Mouse (Mus musculus): ENCODE results near the gene Aqp5.

The Aqp5 gene

DNA sequence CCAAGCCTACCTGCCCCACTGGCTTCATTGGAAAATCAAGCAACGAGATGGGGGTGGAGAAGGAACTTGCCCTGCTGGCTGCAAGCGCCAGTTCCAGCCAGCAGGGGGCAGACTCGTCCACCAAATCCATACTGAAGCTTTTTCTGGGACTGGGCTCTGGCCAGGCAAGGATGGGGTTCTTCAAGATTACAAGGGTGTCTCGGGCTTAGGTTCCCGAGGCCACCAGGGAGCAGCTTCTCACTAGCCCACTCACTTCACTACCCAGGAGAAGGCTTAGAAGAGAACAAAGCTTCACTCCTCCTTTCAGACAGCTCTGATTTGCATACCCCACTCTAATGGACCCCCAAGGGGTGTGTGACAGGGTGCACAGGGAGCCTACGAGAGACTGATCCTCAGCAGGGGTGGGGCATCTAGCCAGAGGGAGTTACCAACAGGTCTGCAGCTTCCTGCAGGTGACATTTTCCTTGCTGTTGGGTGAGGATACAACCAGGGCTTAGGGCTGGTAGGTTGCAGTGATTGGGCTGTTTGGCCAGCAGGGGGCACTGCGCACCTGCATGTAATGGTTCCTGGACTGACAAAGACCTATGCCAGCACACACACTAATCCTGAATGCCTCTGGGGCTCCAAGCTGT is 5.6 kb downstream of the Aqp5 start:
- DNase-seq (ENCODE audit: low read depth, low spot score) = peak; percentile 91

DNA sequence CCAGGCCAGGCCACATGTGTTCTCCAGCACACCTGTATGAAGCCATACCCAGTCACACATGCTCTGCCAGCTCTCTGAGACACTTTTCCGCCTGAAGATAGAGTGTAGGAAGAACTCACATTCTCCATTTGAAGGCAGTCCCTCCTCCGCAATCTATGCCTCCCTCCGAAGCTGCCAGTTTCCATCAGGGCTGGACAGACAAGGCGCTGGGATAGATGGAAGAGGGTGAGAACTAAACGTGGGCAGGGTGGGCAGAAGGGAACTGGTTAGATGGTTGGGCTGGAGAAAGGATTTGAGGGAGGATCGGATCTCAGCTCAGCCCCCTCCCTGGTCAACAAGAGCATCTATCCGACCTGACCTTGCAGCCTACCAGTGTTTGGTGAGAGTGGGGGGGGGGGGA is 6.3 kb downstream of the Aqp5 start:
- DNase-seq (ENCODE audit: low read depth, low spot score) = no peak

DNA sequence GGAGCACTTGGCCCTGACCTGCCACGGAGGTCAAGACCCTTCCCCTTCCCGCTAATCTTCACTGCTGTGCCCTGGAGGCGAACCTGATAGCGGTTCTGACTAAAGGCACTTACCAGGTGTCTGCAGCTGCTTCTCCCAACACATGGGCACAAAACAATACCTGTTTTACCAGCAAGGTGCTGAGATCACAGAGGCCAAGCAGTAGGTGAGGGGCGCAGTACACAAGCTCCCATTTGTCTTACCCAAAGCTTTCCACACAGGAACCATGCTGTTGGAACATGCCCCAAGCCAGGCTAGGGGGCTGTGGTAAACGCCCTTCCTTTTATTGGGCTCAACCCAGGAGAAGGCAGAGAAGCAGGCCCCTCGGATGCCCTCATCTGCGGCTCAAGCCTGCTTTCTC is 7.0 kb downstream of the Aqp5 start:
- DNase-seq (ENCODE audit: low read depth, low spot score) = no peak

DNA sequence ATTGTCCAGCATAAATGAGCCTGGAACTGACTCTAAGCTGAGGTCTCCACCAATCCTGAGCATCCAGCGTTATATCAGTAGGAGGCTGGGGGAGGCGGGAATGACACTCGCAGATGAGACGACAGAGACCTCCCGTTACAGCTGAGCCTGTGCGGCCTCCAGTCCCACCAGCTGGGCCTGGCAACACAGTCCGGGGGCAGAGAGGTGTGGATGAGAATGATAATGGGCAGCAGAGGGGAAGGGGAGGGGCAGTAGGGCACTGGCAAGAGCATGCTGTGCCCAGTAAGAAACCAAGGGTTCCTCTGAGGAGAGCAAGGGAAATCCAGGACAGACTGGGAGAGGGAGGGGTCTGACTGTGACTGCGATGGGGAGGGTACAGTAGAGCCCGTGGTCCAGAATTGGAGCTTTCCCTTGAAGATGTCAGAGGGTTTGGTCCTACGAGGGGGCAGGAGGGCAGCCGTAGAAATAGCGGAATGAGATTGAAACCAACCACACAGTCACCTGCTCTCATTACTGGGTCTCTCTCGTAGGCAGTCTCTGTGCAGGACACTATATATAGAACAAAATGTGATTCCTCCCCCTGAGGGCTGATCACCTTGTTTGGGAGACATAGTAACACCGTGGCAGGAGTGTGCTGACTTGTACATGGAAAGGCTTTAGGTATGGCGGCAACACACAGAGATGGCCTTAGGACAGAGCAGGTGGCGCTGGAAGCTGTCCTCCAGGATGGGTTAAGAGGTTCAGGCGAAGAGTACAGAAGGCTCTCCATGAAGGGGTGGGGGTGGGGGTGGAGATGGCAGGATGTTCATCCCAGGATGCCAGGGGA is 8.9 kb downstream of the Aqp5 start:
- DNase-seq (ENCODE audit: low read depth, low spot score) = no peak

DNA sequence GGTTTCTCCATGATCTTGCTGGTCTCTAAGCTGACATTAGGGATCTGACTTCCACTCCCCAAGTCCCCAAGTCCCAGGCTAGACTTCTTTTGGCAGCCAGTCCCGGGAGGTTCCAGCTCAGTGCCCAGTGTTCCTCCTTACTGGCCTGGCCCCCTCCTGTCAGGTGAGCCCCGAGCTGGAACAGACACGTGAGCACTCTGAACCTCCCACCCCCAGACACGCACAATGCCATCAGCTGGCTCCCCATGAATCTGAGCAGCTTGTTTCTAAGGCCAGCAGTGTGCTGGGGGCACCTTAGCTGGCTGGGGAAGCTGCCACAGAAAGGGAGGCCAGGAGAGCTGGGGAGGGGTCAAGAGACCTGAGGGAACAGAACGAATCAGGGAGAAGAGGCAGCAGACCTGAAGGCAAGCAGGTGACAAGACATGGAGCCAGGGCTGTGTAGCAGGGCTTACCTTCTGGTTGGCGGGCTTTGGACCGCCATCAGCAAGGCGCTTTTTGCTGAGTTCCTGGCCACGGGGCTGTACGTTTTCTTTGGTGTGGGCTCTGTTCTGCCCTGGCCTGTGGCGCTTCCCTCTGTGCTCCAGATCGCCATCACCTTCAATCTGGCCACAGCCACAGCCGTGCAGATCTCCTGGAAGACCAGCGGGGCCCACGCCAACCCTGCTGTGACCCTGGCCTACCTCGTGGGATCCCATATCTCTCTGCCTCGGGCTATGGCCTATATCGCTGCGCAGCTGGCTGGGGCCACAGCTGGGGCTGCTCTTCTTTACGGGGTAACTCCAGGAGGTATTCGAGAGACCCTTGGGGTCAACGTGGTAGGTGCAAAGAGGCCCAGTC is 10.6 kb downstream of the Aqp5 start, which contains the start of gene Aqp6:
TSS of gene Aqp6 (plus strand) at position 415 of the 837 bp plus-strand sequence.
- DNase-seq (ENCODE audit: low read depth, low spot score) = no peak

DNA sequence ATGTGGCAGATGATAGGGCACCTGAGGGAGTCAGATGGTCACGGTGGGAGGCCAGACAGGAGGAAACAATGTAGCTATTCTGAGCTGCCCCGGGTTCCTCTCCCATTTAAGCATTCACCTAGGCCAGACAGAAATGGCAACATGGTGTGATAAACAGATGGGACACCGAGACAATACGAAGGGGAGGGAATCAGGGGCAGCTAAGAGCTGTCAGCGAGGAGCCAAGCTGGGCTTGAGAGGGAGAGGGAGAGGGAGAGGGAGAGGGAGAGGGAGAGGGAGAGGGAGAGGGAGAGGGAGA is 11.2 kb downstream of the Aqp5 start:
- DNase-seq (ENCODE audit: low read depth, low spot score) = no peak

DNA sequence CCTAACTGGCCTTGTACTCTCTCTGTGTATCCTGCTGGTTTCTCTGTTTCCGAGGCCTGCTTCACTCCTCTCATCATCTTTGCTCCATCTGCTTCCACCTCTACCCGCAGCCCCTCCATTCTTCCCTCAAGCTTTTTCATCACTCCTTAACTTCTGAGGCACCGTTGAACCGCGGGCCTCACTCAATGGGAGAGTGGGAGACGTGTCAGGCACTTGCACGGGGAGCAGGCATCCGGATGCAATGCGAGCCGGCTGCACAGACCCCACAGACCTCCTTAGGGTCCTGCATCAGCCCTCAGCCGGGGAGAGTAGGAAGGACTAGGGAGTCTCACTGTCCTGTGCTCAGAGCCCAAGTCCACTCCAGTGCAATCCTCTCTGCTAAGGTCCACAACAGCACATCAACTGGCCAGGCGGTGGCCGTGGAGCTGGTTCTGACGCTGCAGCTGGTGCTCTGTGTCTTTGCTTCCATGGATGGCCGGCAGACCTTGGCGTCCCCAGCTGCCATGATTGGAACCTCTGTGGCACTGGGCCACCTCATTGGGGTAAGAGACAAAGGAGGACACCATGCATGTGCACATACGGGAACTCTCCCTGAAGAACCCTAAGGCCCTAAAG is 11.7 kb downstream of the Aqp5 start:
- no peak for DNase-seq (ENCODE audit: low read depth, low spot score)

DNA sequence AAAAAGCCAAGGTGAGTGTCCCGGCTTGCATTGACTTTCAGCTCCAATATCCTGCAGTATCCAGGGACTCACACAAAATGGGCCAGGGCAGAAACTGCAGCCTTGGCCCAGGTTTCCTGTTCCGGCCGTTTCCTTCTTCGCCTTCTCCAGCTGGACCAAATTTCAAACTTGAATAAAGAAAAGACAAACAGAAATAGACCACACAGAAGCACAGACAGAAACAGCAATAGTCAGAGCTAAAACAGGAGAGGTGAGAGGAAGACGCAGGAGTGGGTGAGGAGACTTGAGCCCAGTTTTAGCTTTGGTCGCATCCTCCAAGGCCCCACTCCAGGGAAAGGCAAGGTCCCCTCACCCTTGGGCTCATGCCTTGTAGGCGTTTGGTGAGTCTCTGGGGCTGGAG is 12.6 kb downstream of the Aqp5 start:
- DNase-seq (ENCODE audit: low read depth, low spot score) = no peak

DNA sequence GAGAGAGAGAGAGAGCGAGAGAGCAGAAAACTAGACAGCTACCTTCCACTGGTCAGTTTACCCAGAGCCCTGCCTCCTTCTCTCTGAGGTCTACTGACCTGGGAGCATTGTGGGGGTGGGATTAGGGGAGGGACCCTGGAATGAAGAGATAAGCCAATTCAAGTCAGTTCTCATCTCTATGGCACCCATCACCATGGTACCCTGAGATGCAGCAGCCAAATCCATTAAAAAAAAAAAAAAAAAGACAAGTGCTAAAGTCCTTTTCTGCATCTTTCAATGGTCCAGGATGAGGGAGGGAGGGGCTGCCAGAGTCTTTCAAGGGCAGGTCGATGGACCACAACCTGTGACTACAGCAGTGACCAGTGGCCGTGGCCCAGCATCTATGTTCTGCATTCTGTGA is 15.0 kb downstream of the Aqp5 start:
- DNase-seq (ENCODE audit: low read depth, low spot score) = no peak

DNA sequence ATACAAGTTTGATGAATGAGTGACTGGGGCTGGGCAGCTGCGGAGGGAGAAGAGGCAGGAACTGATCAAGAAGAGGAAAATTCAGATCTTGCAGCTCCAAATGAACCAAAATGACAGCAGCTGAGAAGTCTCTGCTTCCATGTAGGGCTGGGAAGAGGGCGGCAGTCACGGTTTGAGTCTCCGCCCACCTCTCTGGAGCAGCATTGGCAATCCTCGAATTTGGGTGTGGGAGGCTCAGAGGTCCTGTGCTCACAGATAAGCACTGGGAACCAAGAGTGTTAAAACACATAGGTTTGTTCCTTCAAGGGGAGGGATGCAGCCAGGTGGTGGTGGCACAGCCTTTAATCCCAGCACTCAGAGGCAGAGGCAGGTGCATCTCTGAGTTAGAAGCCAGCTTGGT is 15.9 kb downstream of the Aqp5 start:
- no peak for DNase-seq (ENCODE audit: low read depth, low spot score)

DNA sequence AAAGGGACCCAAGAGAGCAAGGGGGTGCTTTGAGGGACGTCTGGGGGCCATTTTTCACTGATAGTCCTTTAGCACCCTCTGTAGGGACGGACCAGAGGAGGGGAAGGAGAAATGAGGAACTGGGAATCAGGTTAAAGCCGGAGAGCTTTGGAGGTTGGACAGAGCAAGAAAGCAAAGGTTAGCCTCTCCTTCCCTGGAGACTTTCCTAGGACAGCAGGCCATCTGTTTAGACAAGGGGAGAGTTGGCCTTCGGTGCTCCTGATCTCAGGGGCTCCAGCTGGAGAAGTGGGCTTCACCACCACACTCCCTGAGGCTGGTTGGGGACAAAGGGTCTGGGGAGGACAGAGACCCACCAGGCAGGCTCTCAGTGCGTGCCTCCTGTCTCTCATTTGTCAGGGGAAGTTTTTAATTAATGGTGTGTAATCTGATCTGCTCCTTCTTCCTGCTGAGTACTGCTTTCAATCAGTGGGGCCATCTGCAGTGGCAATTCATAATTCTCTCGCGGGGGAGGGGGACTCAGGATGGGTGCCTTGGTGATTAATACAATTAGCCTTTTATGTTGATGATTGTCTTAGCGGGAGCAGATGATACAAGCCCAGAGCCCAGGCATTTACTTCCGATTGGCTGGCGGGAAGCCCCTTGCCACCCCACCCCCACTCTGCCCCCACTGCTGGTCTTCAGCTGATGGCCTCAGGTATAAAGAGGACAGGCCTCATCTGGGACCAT is 17.0 kb downstream of the Aqp5 start:
- DNase-seq (ENCODE audit: low read depth, low spot score) = no peak

DNA sequence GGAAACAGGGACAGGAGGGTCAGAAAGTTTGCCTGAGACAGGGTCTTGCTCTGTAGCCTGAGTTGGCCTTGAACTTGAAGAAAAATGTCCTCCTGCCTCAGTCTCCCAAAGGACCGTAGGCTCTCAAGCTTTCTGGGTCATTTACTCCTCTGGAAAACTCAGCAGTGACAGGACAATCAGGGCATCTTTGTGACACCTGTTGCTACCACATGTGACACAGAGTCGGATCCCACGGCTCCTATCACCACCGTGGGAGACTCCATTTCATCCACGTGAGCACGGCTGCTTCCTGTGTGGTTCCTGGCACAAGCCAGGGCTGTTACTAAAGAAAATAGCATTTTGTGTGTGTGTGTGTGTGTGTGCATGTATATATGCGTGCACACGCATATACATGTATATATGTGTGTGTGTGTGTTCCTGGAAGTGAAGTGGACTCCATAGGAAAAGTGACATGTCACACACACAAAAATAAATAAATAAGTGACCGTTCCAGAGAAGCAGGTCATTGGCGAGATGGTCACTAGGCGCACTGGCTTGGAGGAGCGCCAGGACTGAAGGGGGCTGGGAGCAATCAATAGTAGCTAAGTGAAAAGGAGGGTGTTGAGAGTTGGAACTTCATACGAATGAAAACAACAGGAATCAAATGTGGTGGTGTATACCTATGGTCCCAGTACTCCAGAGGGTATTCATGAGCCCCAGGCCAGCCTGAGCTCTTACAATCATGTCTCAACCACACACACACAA is 18.0 kb downstream of the Aqp5 start:
- no peak for DNase-seq (ENCODE audit: low read depth, low spot score)

DNA sequence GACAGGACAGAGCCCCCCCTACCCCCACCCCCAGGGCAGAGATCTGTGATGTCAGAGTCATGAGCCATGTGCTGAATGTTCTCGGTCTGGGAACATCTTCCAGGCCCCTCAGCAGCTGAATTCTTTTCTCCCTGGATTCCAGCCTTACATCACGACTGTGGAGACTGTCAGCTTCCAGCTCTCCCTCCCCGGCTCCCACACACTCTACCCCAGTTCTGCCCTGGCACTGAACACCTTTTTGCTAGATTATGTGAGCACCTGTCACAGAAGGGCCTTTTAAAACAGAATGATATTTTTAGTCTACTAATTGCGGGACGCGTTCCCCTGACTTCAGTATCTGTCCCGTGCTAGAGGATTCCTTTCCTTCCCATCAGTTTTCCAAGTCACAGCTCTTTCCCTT is 21.0 kb downstream of the Aqp5 start:
- DNase-seq (ENCODE audit: low read depth, low spot score) = no peak

DNA sequence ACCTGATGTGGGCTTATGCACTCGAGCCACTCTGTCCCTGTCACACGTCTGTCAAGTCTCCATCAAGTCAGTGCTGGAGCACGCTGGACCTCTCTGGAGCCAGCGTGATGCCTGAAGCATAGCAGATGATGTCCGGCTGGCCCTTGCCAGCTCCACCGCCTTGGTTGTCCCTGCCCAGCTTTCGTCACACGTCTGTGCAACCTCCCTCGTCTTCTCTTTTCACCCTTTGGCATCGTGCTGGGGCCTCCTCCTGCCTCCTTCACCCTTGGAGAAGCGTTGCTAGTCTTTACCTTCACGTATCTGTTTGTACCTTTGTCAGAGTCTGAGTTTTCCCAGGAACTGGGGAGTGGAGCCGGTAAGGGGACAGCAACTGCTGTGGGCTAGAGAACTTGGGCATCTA is 23.7 kb downstream of the Aqp5 start:
- no peak for DNase-seq (ENCODE audit: low read depth, low spot score)

DNA sequence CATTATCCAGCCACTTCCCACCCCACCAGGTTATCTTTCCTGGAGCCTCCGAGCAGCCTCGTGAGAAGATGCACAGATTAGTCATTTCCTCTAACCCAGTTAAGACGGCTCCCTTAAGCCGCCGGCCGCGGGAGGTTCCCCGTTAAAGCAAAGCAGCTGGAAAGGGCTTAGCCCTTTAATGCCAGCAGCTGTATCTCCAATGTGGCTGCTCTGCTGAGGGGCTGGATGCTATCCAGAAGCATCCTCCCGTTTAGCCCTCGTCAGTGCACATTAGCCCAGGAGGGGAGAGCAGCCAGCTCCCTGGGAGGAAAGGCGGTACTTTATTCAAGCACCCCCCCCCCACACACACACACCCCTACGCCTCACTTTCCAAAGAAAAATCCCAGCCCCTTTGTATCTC is 24.2 kb downstream of the Aqp5 start:
- DNase-seq (ENCODE audit: low read depth, low spot score) = no peak

DNA sequence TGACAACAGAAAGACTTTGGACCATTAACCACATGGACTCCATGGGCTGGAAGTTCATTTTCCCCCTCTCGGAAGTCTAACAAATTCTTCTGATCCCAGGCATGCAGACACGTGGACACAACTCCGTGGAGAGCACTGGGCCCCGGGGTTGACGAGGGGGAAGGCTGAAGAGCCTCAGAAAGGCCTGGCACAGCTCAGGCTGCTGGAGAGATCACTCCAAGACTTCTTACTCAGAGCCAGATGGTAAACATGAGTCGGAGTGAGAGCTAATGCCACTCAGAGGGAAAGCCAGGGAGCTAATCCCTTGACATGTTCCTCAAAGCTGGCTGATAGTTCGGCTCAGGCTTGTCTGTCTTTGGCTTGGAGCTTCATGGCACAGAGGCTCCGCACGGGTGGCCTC is 24.7 kb downstream of the Aqp5 start:
- DNase-seq (ENCODE audit: low read depth, low spot score) = no peak

DNA sequence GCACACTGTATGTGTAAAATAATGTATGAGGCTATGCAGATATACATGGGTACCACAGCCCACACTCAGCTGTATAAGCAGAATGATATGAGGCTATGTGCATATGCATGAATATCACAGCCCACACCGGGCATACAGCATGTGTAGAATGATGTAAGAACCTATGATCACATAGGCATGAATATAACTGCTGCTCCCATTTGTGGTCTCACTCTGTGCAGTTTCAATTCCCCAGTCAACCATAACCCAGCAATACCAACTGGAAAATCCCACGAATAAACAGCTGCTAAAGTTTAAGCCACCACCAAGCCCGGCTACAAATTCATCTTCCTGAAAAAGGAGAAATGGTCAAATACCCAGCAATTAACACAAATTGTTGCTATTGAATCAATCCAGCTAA is 28.0 kb downstream of the Aqp5 start:
- no peak for DNase-seq (ENCODE audit: low read depth, low spot score)

DNA sequence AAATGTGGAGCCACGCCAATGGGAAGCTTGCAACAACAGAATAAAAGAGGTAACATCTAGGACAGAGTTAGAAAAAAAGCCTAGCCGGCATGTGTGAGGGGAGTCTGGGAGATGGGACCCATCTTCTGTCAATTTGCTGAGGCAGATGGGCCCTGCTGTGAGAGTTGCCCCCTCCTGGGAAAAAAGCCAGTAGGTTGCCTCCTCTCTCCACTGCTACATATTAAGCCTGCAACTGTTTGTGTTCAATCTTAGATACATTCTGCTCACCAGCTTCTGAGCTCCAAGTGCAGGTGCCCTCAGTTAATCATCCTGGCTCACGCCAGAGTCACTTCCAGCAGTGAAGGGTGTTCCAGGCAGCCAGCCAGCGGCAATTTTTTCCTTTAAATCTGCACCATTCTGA is 29.2 kb downstream of the Aqp5 start:
- no peak for DNase-seq (ENCODE audit: low read depth, low spot score)

DNA sequence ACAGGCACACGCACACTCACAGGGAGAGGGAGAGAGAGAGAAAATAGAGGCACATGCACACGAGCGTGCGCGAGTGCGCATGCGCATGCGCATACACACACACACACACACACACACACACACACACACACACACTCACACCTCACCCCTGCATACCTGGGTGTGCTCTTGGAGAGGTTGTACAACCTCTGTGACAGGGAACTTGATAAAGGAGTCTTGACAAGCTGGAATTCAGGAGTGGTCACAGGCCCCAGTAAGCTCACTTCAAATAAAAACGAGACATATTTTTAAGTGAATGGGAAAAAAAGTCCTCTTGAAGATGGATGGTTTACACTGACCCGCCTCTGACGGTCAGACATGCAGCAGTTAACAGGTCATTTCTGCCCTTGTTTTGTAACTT is 31.5 kb downstream of the Aqp5 start:
- no peak for DNase-seq (ENCODE audit: low read depth, low spot score)

DNA sequence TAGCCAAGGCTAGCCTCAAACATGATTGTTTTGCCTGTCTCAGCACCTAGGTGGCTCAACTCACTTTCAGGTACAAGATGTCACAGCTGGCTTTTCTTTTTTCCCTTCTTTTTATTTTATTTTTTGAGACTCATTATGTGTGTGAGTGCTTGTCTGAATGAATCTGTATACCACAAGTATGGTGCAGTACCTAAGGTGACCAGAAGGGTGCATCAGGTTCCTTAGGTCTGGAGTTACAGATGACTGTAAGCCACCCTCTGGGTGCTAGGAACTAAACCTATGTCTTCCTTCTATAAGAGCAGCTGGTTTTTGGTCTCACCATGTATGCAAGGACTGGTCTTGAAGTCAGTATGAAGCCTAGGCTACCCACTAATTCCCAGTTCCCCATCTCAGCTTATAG is 41.0 kb downstream of the Aqp5 start:
- peak; percentile 73 for DNase-seq (ENCODE audit: low read depth, low spot score)

DNA sequence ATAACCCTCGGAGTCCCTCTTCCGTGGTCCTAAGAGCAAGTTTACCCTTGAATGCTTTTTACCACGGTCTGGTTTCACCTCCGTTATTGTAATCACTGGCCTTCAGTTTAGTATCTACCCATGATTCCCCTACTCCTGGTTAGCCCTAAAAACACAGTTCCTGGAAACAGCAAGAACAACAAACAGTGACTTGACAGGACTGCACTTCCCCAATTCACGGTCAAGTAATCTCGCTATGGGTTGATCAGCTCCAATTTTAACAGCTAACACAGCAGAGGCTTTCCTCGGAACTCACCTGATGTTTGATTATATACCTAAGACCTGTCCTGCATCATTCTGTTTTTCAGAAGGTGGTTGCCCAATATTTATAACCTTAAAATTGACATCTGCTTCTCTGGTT is 44.1 kb downstream of the Aqp5 start:
- no peak for DNase-seq (ENCODE audit: low read depth, low spot score)
